Mouse (Mus musculus) midbrain, embryonic 12.5 days (tissue): ENCODE results near the gene Carmil3. TPM values are rescaled to one million over a fixed set of nuclear protein-coding genes. Genes with fewer than 3 reads are reported as not detected.

ENCODE experiments used
- ATAC-seq: fragments of 200-750 bp; cut with Nextera tagmentation; 2 replicates; pipeline ENCODE4 v1.8.0; 2017; ENCODE audit warnings: low read depth, moderate TSS enrichment, moderate library complexity; ENCODE audit not compliant: low FRiP score
- H3K27ac ChIP-seq: fragments of 300-500 bp; sonication (generic); replicated peaks from 2 replicates; pipeline ENCODE4 v1.5.1; 2016; ENCODE audit warnings: mild to moderate bottlenecking
- H3K27me3 ChIP-seq: fragments of 300-500 bp; sonication (generic); 2 replicates; pipeline ENCODE4 v1.6.1; 2016; ENCODE audit warnings: mild to moderate bottlenecking
- H3K36me3 ChIP-seq: fragments of 300-500 bp; sonication (generic); 2 replicates; pipeline ENCODE4 v1.6.1; 2016
- H3K4me1 ChIP-seq: fragments of 300-500 bp; sonication (generic); 2 replicates; pipeline ENCODE4 v1.6.1; 2016
- H3K4me2 ChIP-seq: fragments of 300-500 bp; sonication (generic); replicated peaks from 2 replicates; pipeline ENCODE4 v1.6.1; 2016; ENCODE audit warnings: mild to moderate bottlenecking, moderate library complexity
- H3K4me3 ChIP-seq: fragments of 300-500 bp; sonication (generic); 2 replicates; pipeline ENCODE4 v1.5.1; 2016; ENCODE audit warnings: mild to moderate bottlenecking
- H3K9ac ChIP-seq: fragments of 300-500 bp; sonication (generic); replicated peaks from 2 replicates; pipeline ENCODE4 v1.6.1; 2016; ENCODE audit warnings: mild to moderate bottlenecking, moderate library complexity
- H3K9me3 ChIP-seq: fragments of 300-500 bp; sonication (generic); 2 replicates; pipeline ENCODE4 v1.6.1; 2016; ENCODE audit warnings: mild to moderate bottlenecking
- WGBS: fragments of 180-500 bp; shearing (Covaris S2); methylation state at CpG from one replicate; pipeline ENCODE4 v1.1.7; 2016; 5-methylcytosine and 5-hydroxymethylcytosine counted together
- polyA plus RNA-seq: library from polyadenylated mRNA; unstranded; fragments of >200 nt; fragmentation: Nextera tagmentation; extraction: Ambion mirVana; gene quantifications from 2 replicates; pipeline ENCODE4 v1.2.1, GENCODE M21; 2016

Carmil3 gene
- polyA plus RNA-seq = 13.8 and 14.8 TPM in 2 replicates

GRCm38 (mm10) chr14:55490361-55491201 lies at the start of gene Carmil3:
Carmil3 (plus strand) TSS chr14:55490651.
- H3K27ac ChIP-seq = peak within 1 kb of the TSS; percentile 91

DNA sequence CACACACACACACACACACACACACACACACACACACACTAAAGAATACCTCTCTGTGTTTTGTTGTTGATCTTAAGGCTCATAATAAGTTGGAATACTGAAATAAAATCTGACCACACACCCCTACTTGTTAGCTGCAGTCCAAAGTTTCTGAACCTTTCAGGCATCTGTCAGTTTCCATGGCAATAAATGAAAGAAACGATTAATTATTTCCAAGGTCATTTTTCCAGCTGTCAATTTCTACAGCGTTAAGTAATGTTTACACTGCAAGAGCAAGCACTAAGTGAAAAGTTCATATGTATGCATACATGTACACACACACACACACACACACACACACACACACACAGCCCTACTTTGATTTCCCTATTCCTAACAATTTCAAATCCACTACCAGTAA lies 32.8 kb upstream of the Carmil3 start:
- WGBS = 88% methylated on average over 2 of the region's 2 CpGs
- no peaks in the 10 kb centered on the region for H3K27me3 ChIP-seq
- H3K9me3 ChIP-seq = no peaks in the 10 kb centered on the region
- no peak for ATAC-seq
- H3K36me3 ChIP-seq = no peaks in the 10 kb centered on the region
- no peak overlapping the region for H3K27ac ChIP-seq
- H3K9ac ChIP-seq = no peak overlapping the region
- no peak overlapping the region for H3K4me3 ChIP-seq
- no peaks in the 10 kb centered on the region for H3K4me1 ChIP-seq
- H3K4me2 ChIP-seq = no peak overlapping the region

More at GRCm38 (mm10) chr14:55490361-55491201, at the start of gene Carmil3:
- WGBS = under 1% methylated on average over 65 of the region's 68 CpGs
- ATAC-seq = peak; percentile 92
- H3K4me1 ChIP-seq = peaks cover 20% of the 10 kb centered on the region
- H3K36me3 ChIP-seq = peaks cover 25% of the 10 kb centered on the region; the same call in 1 of the 2 replicates
- H3K9ac ChIP-seq = peak within 1 kb of the TSS; percentile 92
- H3K4me3 ChIP-seq = peak within 1 kb of the TSS; percentile 88
- H3K4me2 ChIP-seq = peak within 1 kb of the TSS; percentile 78
- H3K9me3 ChIP-seq = no peaks in the 10 kb centered on the region
- H3K27me3 ChIP-seq = no peaks in the 10 kb centered on the region

- no peaks in the 10 kb centered on the region for H3K36me3 ChIP-seq
- ATAC-seq = no peak
- WGBS = 30% methylated on average over 10 of the region's 10 CpGs
These were observed 32.2 kb upstream of the Carmil3 start for GRCm38 (mm10) chr14:55458273-55458672.

GRCm38 (mm10) chr14:55458761-55459160 lies 31.7 kb upstream of the Carmil3 start:
- Histone ChIP-seq H3K9me3 (no peaks in the 10 kb centered on the region), H3K9ac (no peak overlapping the region), H3K27ac (no peak overlapping the region), H3K36me3 (no peaks in the 10 kb centered on the region), H3K4me2 (no peak overlapping the region), H3K4me3 (no peak overlapping the region), H3K27me3 (no peaks in the 10 kb centered on the region), H3K4me1 (no peaks in the 10 kb centered on the region)
- WGBS = 93% methylated on average over 3 of the region's 3 CpGs
- no peak for ATAC-seq

More at GRCm38 (mm10) chr14:55458273-55458672, 32.2 kb upstream of the Carmil3 start:
- Histone ChIP-seq H3K4me3 (no peak overlapping the region), H3K9me3 (no peaks in the 10 kb centered on the region), H3K27me3 (no peaks in the 10 kb centered on the region), H3K9ac (no peak overlapping the region), H3K4me1 (no peaks in the 10 kb centered on the region), H3K27ac (no peak overlapping the region), H3K4me2 (no peak overlapping the region)

DNA sequence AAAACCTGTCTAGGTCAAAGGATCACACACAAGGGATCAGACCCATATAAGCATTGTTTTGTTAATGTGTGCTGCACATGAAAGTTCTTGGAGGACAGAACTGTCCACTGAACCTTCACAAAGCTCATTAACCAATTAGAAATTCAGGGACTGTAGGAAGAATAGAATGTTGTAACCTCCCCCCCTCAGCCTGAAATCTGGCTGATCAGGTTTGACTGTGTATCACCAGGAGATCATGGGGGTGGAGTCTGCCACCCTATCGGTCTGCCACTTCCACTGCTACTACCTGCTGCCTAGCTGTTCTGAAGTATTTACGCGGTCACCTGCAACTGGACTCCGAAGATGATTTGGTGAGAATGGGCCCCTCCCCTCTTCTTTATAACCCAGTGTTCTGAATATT lies 30.7 kb upstream of the Carmil3 start:
- Histone ChIP-seq H3K9ac (no peak overlapping the region), H3K4me1 (no peaks in the 10 kb centered on the region), H3K27me3 (no peaks in the 10 kb centered on the region), H3K9me3 (no peaks in the 10 kb centered on the region), H3K4me2 (no peak overlapping the region), H3K27ac (no peak overlapping the region), H3K36me3 (no peaks in the 10 kb centered on the region), H3K4me3 (no peak overlapping the region)
- WGBS = 69% methylated on average over 4 of the region's 4 CpGs
- ATAC-seq = no peak

DNA sequence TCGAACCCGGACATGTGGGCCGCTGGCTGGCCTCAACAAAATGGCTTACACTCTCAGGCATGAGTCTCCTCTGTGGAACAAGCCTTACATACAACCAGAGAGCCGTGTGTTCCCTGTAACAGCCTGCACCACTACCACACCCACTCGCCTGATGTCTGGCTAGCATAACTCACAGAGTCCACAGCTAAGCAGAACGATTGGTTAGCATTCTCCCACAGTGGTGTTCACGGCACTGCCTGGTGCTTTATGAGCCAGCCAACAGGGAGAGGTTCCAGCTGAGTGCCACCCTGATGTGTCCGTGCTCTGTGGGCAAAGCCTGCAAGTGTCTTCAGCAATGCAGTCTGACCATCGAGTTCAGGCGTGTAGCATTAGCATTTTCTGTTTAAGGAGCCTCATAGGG lies 30.2 kb upstream of the Carmil3 start:
- no peak for ATAC-seq
- Histone ChIP-seq H3K27me3 (no peaks in the 10 kb centered on the region), H3K27ac (no peak overlapping the region), H3K9me3 (no peaks in the 10 kb centered on the region), H3K4me3 (no peak overlapping the region), H3K4me2 (no peak overlapping the region), H3K9ac (no peak overlapping the region), H3K36me3 (no peaks in the 10 kb centered on the region), H3K4me1 (no peaks in the 10 kb centered on the region)
- 77% methylated on average over 10 of the region's 10 CpGs for WGBS

- no peaks in the 10 kb centered on the region for H3K4me1 ChIP-seq
- H3K4me2 ChIP-seq = no peak overlapping the region
- H3K27ac ChIP-seq = no peak overlapping the region
- no peak overlapping the region for H3K4me3 ChIP-seq
- no peak overlapping the region for H3K9ac ChIP-seq
- no peaks in the 10 kb centered on the region for H3K9me3 ChIP-seq
- 62% methylated on average over 4 of the region's 4 CpGs for WGBS
- no peaks in the 10 kb centered on the region for H3K36me3 ChIP-seq
- no peaks in the 10 kb centered on the region for H3K27me3 ChIP-seq
- ATAC-seq = no peak
These were observed 28.7 kb upstream of the Carmil3 start for GRCm38 (mm10) chr14:55461757-55462156.

- H3K9ac ChIP-seq = no peak overlapping the region
- no peak overlapping the region for H3K4me3 ChIP-seq
- no peak for ATAC-seq
- no peaks in the 10 kb centered on the region for H3K27me3 ChIP-seq
- 83% methylated on average over 4 of the region's 4 CpGs for WGBS
- H3K36me3 ChIP-seq = no peaks in the 10 kb centered on the region
- no peaks in the 10 kb centered on the region for H3K9me3 ChIP-seq
- H3K4me2 ChIP-seq = no peak overlapping the region
- no peaks in the 10 kb centered on the region for H3K4me1 ChIP-seq
- H3K27ac ChIP-seq = no peak overlapping the region
These were observed 24.0 kb upstream of the Carmil3 start for GRCm38 (mm10) chr14:55466481-55466880.

DNA sequence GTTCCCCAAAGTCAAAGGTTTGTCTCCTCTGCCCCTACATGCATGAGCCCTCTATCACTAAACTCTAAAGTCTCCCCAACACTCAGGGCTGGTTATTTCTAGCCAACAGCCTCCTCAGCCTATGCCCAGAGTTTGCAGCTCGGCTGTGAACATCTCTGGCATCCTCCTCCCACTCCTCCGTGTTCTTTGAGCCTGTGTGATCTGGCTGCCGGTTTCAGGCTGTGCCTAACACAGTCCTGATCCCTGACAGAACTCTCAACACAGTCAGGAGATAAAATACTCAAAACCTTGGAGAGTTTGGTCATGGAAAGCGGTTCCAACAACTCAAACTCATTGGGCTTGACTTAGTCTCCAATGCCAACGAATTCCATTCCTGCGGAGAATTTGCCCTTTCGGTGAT lies 23.3 kb upstream of the Carmil3 start:
- Histone ChIP-seq H3K27me3 (no peaks in the 10 kb centered on the region), H3K4me3 (no peak overlapping the region), H3K9ac (no peak overlapping the region), H3K4me1 (no peaks in the 10 kb centered on the region), H3K9me3 (no peaks in the 10 kb centered on the region), H3K4me2 (no peak overlapping the region), H3K36me3 (no peaks in the 10 kb centered on the region), H3K27ac (no peak overlapping the region)
- 84% methylated on average over 7 of the region's 7 CpGs for WGBS
- no peak for ATAC-seq

DNA sequence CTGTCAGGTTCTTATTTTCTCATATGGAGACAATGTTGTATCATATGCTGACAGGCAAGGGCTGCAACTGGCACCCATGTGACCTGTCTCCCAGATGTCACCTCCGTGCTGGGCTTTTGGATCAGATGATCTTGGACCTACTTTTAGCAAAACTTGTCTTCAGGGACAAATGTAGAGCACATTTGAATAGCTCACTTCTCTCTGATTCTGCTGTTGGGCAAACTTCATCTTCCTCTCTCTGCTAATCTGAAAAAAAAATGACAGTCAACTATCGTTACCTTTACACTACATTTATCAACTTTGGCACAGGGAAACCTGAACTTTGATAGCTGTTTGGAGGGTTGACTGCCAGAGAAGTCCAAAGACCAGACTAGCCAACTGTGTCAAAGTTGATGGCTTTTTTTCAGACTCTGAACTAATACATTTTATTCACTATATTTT lies 22.1 kb upstream of the Carmil3 start:
- no peaks in the 10 kb centered on the region for H3K36me3 ChIP-seq
- H3K9ac ChIP-seq = no peak overlapping the region
- 91% methylated on average over 2 of the region's 2 CpGs for WGBS
- no peaks in the 10 kb centered on the region for H3K9me3 ChIP-seq
- no peaks in the 10 kb centered on the region for H3K27me3 ChIP-seq
- no peaks in the 10 kb centered on the region for H3K4me1 ChIP-seq
- no peak overlapping the region for H3K4me3 ChIP-seq
- no peak overlapping the region for H3K27ac ChIP-seq
- no peak overlapping the region for H3K4me2 ChIP-seq
- ATAC-seq = no peak

DNA sequence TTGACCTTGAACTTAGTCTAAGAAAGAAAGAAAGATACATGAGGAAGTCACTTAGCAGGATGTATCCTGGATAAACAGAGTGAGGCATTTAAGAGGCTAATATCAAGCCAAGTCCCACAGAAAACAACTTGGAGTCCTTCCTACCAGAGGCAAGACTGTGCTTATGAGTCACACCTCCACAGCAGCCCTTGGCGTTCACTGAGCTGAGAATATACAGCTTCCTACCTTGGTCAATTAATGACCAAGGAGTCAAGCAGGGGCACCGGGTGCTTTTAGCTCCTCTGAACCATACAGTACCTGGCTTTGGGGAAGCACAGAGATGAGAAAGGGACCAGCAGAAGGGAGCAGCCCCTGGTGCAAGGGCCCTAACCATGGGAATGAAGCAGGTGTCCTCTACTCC lies 21.4 kb upstream of the Carmil3 start:
- Histone ChIP-seq H3K9me3 (no peaks in the 10 kb centered on the region), H3K36me3 (no peaks in the 10 kb centered on the region), H3K27me3 (no peaks in the 10 kb centered on the region), H3K4me2 (no peak overlapping the region), H3K9ac (no peak overlapping the region), H3K27ac (no peak overlapping the region), H3K4me1 (no peaks in the 10 kb centered on the region), H3K4me3 (no peak overlapping the region)
- WGBS = 90% methylated on average over 2 of the region's 2 CpGs
- ATAC-seq = no peak

GRCm38 (mm10) chr14:55469821-55470220 lies 20.6 kb upstream of the Carmil3 start:
- Histone ChIP-seq H3K9me3 (no peaks in the 10 kb centered on the region), H3K4me1 (no peaks in the 10 kb centered on the region), H3K9ac (no peak overlapping the region), H3K27me3 (no peaks in the 10 kb centered on the region), H3K27ac (no peak overlapping the region), H3K36me3 (no peaks in the 10 kb centered on the region), H3K4me3 (no peak overlapping the region), H3K4me2 (no peak overlapping the region)
- no peak for ATAC-seq
- 84% methylated on average over 6 of the region's 6 CpGs for WGBS
